Mouse (Mus musculus) midbrain, embryonic 13.5 days (tissue): ENCODE data around the gene Rasal1. TPM values are rescaled to one million over a fixed set of nuclear protein-coding genes. Genes with fewer than 3 reads are reported as not detected.

ENCODE experiments used
- ATAC-seq: fragments of 200-750 bp; cut with Nextera tagmentation; 2 replicates; pipeline ENCODE4 v1.8.0; 2017; ENCODE audit warnings: mild to moderate bottlenecking, moderate TSS enrichment, moderate library complexity
- H3K27ac ChIP-seq: fragments of 300-500 bp; sonication (generic); 2 replicates; pipeline ENCODE4 v1.5.1; 2015; ENCODE audit warnings: inconsistent platforms, mild to moderate bottlenecking, moderate library complexity
- H3K27me3 ChIP-seq: fragments of 300-500 bp; sonication (generic); 2 replicates; pipeline ENCODE4 v1.6.1; 2015; ENCODE audit warnings: mild to moderate bottlenecking, inconsistent platforms
- H3K36me3 ChIP-seq: fragments of 300-500 bp; sonication (generic); 2 replicates; pipeline ENCODE4 v1.6.1; 2015; ENCODE audit warnings: mild to moderate bottlenecking, inconsistent platforms
- H3K4me1 ChIP-seq: fragments of 300-500 bp; sonication (generic); replicated peaks from 2 replicates; pipeline ENCODE4 v1.6.1; 2015; ENCODE audit warnings: inconsistent platforms
- H3K4me2 ChIP-seq: fragments of 300-500 bp; sonication (generic); replicated peaks from 2 replicates; pipeline ENCODE4 v1.6.1; 2015; ENCODE audit warnings: moderate library complexity, mild to moderate bottlenecking, inconsistent platforms
- H3K4me3 ChIP-seq: fragments of 300-500 bp; sonication (generic); replicated peaks from 2 replicates; pipeline ENCODE4 v1.5.1; 2015; ENCODE audit warnings: mild to moderate bottlenecking, inconsistent platforms
- H3K9ac ChIP-seq: fragments of 300-500 bp; sonication (generic); replicated peaks from 2 replicates; pipeline ENCODE4 v1.6.1; 2015; ENCODE audit warnings: mild to moderate bottlenecking, inconsistent platforms
- H3K9me3 ChIP-seq: fragments of 300-500 bp; sonication (generic); 2 replicates; pipeline ENCODE4 v1.6.1; 2016; ENCODE audit warnings: mild to moderate bottlenecking, inconsistent platforms
- WGBS: fragments of 180-500 bp; shearing (Covaris S2); methylation state at CpG from one replicate; pipeline ENCODE4 v1.1.7; 2015; 5-methylcytosine and 5-hydroxymethylcytosine counted together
- polyA plus RNA-seq: library from polyadenylated mRNA; unstranded; fragments of >200 nt; fragmentation: Nextera tagmentation; extraction: Ambion mirVana; gene quantifications from 2 replicates; pipeline ENCODE4 v1.2.1, GENCODE M21; 2015

Gene Rasal1
- polyA plus RNA-seq, 1 experiment from 2014 or later, result 0.15 TPM

DNA sequence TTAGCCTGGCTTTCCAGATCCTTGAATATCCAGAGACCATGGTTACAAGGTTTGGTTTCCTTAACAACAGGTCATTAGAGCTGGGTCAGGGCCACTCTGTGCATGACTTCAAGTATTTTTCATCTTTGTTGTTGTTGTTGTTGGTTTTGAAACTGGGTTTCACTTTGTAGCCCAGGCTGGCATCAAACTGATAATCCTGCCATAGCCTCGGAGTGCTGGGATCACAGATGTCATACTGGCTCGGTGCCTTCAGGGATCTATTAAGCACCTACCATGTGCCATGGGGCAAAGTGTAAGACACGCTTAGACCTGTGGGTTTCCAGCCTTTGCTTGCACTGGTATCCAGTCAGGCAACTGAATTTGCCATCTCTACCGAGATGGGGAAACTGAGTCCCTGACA lies 53.8 kb downstream of the Rasal1 start:
- ATAC-seq, result no peak
- no peaks in the 10 kb centered on the region for H3K9me3 ChIP-seq
- H3K36me3 ChIP-seq, result no peaks in the 10 kb centered on the region
- H3K4me3 ChIP-seq, result no peak overlapping the region
- no peak overlapping the region for H3K9ac ChIP-seq
- no peak overlapping the region for H3K27ac ChIP-seq
- no peak overlapping the region for H3K4me2 ChIP-seq
- WGBS, result 88% methylated on average over 4 of the region's 4 CpGs
- H3K4me1 ChIP-seq, result peaks cover 72% of the 10 kb centered on the region
- H3K27me3 ChIP-seq, result 0 out of 2 replicates have a peak, but pooled peaks cover 2% of the 10 kb centered on the region

DNA sequence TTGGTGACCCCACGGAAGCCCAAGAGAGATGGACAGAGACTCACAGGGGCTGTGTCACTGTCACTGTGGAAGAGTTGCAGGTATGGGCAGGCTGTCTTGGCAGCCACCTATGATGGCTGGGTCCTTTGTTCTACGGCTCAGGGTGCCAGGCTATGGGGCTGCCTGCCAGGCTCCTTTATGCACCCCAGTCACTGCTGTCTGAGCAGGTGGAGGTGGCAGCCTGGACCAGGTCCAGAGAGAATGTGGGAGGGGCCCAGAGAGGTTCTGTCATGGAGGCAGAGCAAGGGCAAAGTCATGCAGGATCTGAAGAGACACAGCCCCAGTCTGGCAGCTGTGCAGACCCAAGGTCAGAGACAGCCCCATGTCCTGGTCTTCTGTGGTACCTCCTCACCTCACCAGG lies 54.4 kb downstream of the Rasal1 start:
- H3K9ac ChIP-seq, result no peak overlapping the region
- 97% methylated on average over 2 of the region's 2 CpGs for WGBS
- H3K27me3 ChIP-seq, result no peaks in the 10 kb centered on the region

DNA sequence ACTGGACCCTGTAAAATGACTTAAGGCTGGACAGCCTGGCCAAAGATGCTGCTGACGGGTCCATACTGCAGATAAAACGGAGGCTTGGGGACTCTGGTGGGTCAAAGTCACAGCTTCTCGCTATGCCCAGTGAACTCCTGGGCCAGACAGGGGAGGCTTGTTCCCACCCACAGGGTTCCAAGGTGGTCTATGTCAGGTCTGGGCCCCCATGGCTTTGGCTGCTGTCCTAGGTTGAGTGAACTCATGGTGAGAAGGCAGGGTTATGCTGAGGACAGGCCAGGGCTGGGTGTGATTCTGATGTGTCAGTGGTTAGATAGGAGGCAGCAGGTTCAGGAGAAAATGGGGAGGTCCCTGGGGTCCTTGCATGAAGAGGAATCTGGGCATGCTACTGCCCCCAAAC lies 55.0 kb downstream of the Rasal1 start:
- H3K4me3 ChIP-seq, result no peak overlapping the region
- no peaks in the 10 kb centered on the region for H3K36me3 ChIP-seq
- ATAC-seq, result no peak
- peaks cover 73% of the 10 kb centered on the region for H3K4me1 ChIP-seq
- H3K9ac ChIP-seq, result no peak overlapping the region
- H3K27me3 ChIP-seq, result no peaks in the 10 kb centered on the region
- H3K27ac ChIP-seq, result no peak overlapping the region
- H3K9me3 ChIP-seq, result no peaks in the 10 kb centered on the region
- WGBS, result 88% methylated on average over 3 of the region's 3 CpGs
- no peak overlapping the region for H3K4me2 ChIP-seq

More for the DNA sequence above, 54.4 kb downstream of the Rasal1 start:
- H3K9me3 ChIP-seq, result no peaks in the 10 kb centered on the region
- no peak overlapping the region for H3K27ac ChIP-seq
- H3K4me3 ChIP-seq, result no peak overlapping the region
- no peaks in the 10 kb centered on the region for H3K36me3 ChIP-seq
- peaks cover 73% of the 10 kb centered on the region for H3K4me1 ChIP-seq
- ATAC-seq, result no peak
- no peak overlapping the region for H3K4me2 ChIP-seq

DNA sequence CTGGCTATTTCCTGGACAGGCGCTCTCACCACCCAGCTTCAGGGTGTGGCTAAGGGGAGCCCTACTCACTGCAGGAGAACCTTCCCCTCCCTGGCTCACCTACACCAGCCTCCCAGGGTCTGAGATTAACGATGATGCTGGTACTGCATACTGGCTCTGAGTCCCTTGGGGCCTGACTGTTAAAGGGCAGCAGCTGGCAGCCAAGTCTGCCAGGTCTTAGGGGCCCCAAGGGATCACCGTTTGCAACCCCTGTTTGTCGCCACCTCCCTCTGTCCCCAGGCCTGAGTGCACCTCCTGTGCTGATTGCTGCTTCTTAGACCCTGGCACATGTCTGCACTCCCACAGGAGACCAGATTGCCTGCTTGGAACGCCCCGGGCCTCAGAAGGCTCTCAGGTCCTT lies 55.8 kb downstream of the Rasal1 start:
- no peak for ATAC-seq
- H3K4me2 ChIP-seq, result no peak overlapping the region
- H3K27ac ChIP-seq, result no peak overlapping the region
- no peaks in the 10 kb centered on the region; the same call in 1 of the 2 replicates for H3K27me3 ChIP-seq
- H3K4me1 ChIP-seq, result peaks cover 73% of the 10 kb centered on the region
- no peaks in the 10 kb centered on the region for H3K9me3 ChIP-seq
- H3K36me3 ChIP-seq, result no peaks in the 10 kb centered on the region
- H3K4me3 ChIP-seq, result no peak overlapping the region
- no peak overlapping the region for H3K9ac ChIP-seq
- 49% methylated on average over 6 of the region's 6 CpGs for WGBS

DNA sequence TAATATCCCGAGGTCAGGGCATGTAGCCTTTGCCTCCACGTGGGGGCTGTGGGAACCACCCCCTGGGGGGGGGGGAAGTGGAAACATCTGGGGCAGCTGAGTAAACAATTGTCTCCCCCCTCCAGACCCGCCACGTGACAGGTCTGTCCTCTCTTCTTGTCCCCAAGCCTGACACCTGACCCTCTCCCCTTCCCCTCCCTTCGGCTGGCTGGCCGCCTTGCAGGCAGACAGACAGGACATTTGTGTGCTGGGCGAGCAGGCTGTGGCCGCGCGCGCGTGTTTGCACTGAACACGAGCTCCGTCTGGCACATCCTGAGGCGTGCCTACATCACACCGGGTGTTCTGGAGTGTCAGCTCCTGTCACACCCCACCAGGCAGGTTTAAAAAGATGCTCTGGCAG lies 57.9 kb downstream of the Rasal1 start:
- Histone ChIP-seq H3K9me3 (no peaks in the 10 kb centered on the region), H3K36me3 (no peaks in the 10 kb centered on the region), H3K4me2 (peak overlapping the region; percentile 57), H3K9ac (peak overlapping the region; percentile 59), H3K4me3 (peak overlapping the region; percentile 32), H3K27me3 (peaks cover 7% of the 10 kb centered on the region; the same call in 1 of the 2 replicates), H3K4me1 (peaks cover 75% of the 10 kb centered on the region), H3K27ac (no peak overlapping the region)
- ATAC-seq, result no peak
- under 1% methylated on average over 16 of the region's 16 CpGs for WGBS

DNA sequence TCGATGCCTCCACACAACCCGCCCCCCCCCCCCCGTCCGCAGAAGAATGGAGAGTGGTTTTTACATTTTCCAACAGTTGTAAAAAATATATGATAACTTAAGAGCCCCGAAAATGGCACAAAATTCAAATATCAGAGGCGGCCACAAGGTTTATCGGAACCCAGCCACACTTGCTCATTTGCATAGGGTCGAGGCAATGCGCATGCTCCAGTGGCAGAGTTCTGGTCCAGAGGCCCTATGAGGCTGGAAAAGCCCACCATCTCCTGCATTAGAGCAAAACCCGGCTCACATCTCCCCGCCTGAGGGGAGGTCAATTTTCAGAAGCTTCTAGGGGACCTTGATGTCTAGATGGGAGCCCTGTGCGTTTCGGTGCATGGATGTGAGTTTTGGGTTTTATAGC lies 58.4 kb downstream of the Rasal1 start:
- peak overlapping the region; percentile 32 for H3K4me3 ChIP-seq
- WGBS, result 27% methylated on average over 13 of the region's 13 CpGs
- H3K9me3 ChIP-seq, result no peaks in the 10 kb centered on the region
- peak overlapping the region; percentile 59 for H3K9ac ChIP-seq
- H3K36me3 ChIP-seq, result no peaks in the 10 kb centered on the region
- peaks cover 10% of the 10 kb centered on the region; the same call in 1 of the 2 replicates for H3K27me3 ChIP-seq
- peaks cover 77% of the 10 kb centered on the region for H3K4me1 ChIP-seq
- H3K27ac ChIP-seq, result no peak overlapping the region
- no peak for ATAC-seq
- peak overlapping the region; percentile 57 for H3K4me2 ChIP-seq

DNA sequence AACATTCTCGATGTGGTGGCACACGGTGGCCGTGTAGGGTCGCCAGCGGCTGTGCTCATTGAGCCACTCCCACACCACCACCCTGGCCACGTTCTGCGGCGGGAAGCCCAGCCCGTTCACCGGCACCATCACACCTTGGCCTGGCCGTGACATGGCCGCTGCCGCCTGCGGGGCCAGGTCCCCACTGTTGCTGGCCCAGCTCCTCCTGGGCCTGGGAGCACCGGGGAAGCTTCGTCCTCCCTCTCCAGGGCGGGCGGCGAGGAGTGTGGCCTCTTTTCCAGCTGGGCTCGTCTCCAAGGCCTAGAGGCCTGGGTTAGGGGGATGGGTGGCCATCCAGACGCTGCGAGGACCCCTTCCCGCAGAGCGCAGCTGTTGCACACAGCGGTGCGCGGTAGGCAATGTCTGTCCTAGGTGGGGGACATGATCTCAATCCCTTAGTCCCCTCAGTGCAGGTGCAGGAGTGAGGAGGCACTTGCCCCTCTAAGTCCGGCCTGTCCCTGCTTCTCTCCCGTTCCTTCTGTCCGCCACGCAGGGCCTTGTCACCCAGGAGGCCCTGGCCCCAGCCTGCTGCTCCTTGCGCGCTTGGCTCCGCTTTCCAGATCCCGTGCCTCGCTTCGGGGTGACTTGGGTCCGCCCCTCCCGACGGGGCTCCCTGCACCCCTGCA lies 61.7 kb downstream of the Rasal1 start:
- H3K4me1 ChIP-seq, result peaks cover 66% of the 10 kb centered on the region
- H3K27ac ChIP-seq, result peak overlapping the region; percentile 88
- peak; percentile 46 for ATAC-seq
- peak overlapping the region; percentile 78 for H3K4me3 ChIP-seq
- peak overlapping the region; percentile 92 for H3K9ac ChIP-seq
- H3K9me3 ChIP-seq, result no peaks in the 10 kb centered on the region
- no peaks in the 10 kb centered on the region for H3K36me3 ChIP-seq
- WGBS, result 2% methylated on average over 40 of the region's 40 CpGs
- H3K4me2 ChIP-seq, result peak overlapping the region; percentile 67
- peaks cover 32% of the 10 kb centered on the region for H3K27me3 ChIP-seq

DNA sequence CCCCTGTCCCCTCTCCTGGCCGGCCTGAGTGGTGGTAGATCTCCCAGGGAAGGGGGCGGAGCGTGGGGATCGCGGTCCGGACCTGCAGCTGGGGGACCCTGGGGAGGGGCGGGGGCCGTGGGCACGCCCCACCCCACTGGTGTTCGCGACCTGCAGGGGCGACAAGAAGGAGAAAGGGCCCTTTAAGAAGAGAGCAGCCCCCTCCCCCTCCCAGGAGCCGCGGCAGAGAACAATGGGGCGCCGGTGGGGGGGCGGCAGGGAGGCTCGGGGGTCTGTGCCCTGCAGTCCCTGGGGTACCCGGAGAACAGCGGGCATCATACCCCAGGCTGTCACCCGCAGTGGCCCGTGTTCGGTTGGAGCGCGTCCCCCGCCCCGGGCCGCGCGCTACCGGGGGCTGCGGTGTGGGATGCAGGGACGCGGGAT lies 62.2 kb downstream of the Rasal1 start:
- Histone ChIP-seq H3K9ac (peak overlapping the region; percentile 92), H3K9me3 (no peaks in the 10 kb centered on the region), H3K27ac (peak overlapping the region; percentile 88), H3K36me3 (no peaks in the 10 kb centered on the region), H3K4me1 (peaks cover 61% of the 10 kb centered on the region), H3K27me3 (peaks cover 32% of the 10 kb centered on the region), H3K4me3 (peak overlapping the region; percentile 78), H3K4me2 (peak overlapping the region; percentile 67)
- ATAC-seq, result peak; percentile 21; the same call in 1 of the 2 replicates
- 1% methylated on average over 26 of the region's 34 CpGs for WGBS

DNA sequence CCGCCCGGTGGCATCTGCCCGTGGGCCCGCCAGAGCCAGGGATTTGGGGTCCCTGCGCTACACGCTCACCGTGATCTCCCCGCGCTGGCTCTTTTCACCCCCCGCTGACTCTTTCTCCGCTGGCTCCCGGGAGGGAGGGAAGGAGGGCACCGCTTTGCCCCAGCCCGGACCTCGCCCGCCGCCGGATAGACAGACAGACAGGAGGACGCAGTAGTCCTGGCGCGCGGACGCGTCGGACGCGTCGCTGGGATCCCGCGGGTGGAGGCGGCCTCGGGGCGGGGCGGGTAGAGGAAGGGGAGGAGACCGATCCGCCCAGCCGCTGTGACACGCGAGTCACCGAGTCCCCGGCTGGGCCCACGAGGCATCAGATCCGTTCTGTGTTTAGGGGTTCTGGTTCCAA lies 62.8 kb downstream of the Rasal1 start:
- Histone ChIP-seq H3K9ac (peak overlapping the region; percentile 92), H3K9me3 (no peaks in the 10 kb centered on the region), H3K4me1 (peaks cover 56% of the 10 kb centered on the region), H3K4me3 (peak overlapping the region; percentile 78), H3K36me3 (no peaks in the 10 kb centered on the region), H3K27me3 (peaks cover 35% of the 10 kb centered on the region), H3K4me2 (peak overlapping the region; percentile 67), H3K27ac (peak overlapping the region; percentile 88)
- under 1% methylated on average over 39 of the region's 43 CpGs for WGBS
- ATAC-seq, result peak; percentile 27; the same call in 1 of the 2 replicates

DNA sequence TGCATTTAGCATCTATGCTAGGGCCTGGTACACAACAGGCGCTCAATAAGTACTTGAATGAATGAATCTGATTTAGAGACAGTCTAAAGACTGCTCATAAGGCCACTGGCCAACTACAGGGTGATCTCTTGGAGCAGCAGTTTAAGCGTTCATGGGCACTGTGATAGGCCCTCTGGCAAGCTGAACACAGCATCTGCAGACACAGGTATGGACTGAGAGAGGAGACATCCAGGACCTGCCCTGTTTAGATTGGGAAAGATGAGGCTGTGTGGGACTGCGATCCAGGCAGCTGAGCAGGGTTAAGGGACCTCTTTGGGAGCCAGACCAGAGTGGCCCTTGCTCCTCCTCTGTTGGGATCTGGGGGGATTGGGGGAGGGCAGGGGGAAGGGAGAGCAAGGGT lies 63.2 kb downstream of the Rasal1 start, which contains the start of gene Dtx1:
TSS of gene Dtx1 (minus strand) at position 101 of the 400 bp plus-strand sequence.
- H3K4me2 ChIP-seq, result peak within 1 kb of the TSS; percentile 67
- peaks cover 35% of the 10 kb centered on the region for H3K27me3 ChIP-seq
- peak within 1 kb of the TSS; percentile 92 for H3K9ac ChIP-seq
- peak; percentile 22; the same call in 1 of the 2 replicates for ATAC-seq
- no peaks in the 10 kb centered on the region for H3K9me3 ChIP-seq
- peak within 1 kb of the TSS; percentile 88 for H3K27ac ChIP-seq
- no peaks in the 10 kb centered on the region for H3K36me3 ChIP-seq
- H3K4me3 ChIP-seq, result peak within 1 kb of the TSS; percentile 78
- H3K4me1 ChIP-seq, result peaks cover 52% of the 10 kb centered on the region
- WGBS, result 31% methylated on average over 3 of the region's 3 CpGs

DNA sequence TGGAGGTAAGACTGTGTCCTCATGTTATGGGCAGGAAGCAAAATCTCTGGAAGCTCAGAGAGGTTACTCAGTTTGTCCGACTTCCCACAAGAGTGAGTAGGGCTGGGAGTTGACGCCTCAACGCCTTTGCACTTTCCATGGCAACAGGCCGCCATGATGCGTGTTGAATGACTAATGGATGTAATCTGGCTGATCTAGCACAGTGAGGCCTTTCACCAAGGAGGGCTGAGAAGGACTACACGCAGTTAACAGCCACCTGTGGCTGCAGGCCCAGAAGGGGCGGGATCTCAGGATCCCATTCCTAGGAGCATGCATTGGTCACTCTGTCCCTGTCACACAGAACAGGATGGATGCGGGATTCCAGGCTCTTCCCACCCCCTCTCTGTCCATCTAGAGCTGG lies 64.1 kb downstream of the Rasal1 start:
- H3K4me2 ChIP-seq, result no peak overlapping the region
- no peaks in the 10 kb centered on the region for H3K36me3 ChIP-seq
- no peak overlapping the region for H3K9ac ChIP-seq
- WGBS, result 64% methylated on average over 8 of the region's 8 CpGs
- ATAC-seq, result no peak
- peaks cover 43% of the 10 kb centered on the region for H3K4me1 ChIP-seq
- no peak overlapping the region for H3K4me3 ChIP-seq
- no peaks in the 10 kb centered on the region for H3K9me3 ChIP-seq
- no peak overlapping the region for H3K27ac ChIP-seq
- peaks cover 35% of the 10 kb centered on the region for H3K27me3 ChIP-seq

DNA sequence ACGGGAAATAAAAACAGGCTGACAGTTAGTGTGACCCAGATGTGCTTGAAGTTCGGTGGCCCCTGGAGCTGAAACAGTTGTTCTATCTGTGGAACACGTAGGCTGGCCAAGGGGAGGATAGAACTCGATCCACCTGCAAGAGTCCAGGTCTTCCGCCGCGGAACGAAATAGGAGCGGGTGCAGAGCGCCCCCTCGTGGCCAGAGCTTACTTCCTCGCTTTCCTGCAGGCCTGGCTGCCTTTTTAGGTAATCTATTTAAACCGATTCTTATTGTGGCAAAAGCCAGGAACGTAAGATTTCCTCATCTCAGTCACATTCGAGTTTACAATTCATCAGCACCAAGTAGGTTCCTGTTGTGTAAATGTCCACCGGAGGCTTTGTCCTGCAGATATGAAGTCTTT lies 65.7 kb downstream of the Rasal1 start:
- Histone ChIP-seq H3K4me2 (0 out of 2 replicates have a peak overlapping the region, but pooled peaks have one; percentile 5), H3K9ac (no peak overlapping the region), H3K27me3 (peaks cover 35% of the 10 kb centered on the region), H3K4me1 (peaks cover 27% of the 10 kb centered on the region), H3K36me3 (no peaks in the 10 kb centered on the region), H3K9me3 (no peaks in the 10 kb centered on the region; the same call in 1 of the 2 replicates), H3K4me3 (no peak overlapping the region), H3K27ac (no peak overlapping the region)
- ATAC-seq, result no peak
- 4% methylated on average over 16 of the region's 16 CpGs for WGBS
